ENCODE assay signal across 8 mouse cellular contexts in genomic region chr15:89211716-89212461, GRCm38 (mm10). TPM values are rescaled to one million over a fixed set of nuclear protein-coding genes. Genes with fewer than 3 reads are reported as not detected.
A peak's percentile ranks its signal among the peaks of the same experiment; 100 is the strongest.
DNase-seq lines count a peak whose midpoint lies in the region; ATAC-seq and TF ChIP-seq lines count a peak whose summit lies in the region.

No protein-coding gene starts in this region.

- no peaks in the 10 kb centered on the region for H3K27me3 ChIP-seq in ES-Bruce4 (ENCODE audit: control insufficient read depth, insufficient read depth, low read length, poor library complexity, severe bottlenecking)
- H3K27me3 ChIP-seq in embryonic facial prominence, embryonic 11.5 days (ENCODE audit: control insufficient read depth, insufficient read depth, low read length), result no peaks in the 10 kb centered on the region
- no peaks in the 10 kb centered on the region for H3K27me3 ChIP-seq in heart, postnatal 0 days (ENCODE audit: control insufficient read depth, insufficient read depth, low read length)
- no peaks in the 10 kb centered on the region for H3K27me3 ChIP-seq in limb, embryonic 13.5 days
- no peaks in the 10 kb centered on the region for H3K27me3 ChIP-seq in midbrain, embryonic 13.5 days
- no peaks in the 10 kb centered on the region for H3K27me3 ChIP-seq in stomach, embryonic 16.5 days (ENCODE audit: control insufficient read depth, insufficient read depth, low read length)

- peak; percentile 96 for DNase-seq in heart, adult 11 months
- DNase-seq in heart, adult 8-10 months (ENCODE audit: low spot score), result no peak
- peak; percentile 30 for DNase-seq in embryonic facial prominence, embryonic 11.5 days (ENCODE audit: low spot score)
- DNase-seq in heart, postnatal 0 days (ENCODE audit: low spot score), result peak; percentile 47

- H3K4me1 ChIP-seq in ES-Bruce4 (ENCODE audit: control insufficient read depth, insufficient read depth, low read length), result peaks cover 2% of the 10 kb centered on the region
- H3K4me1 ChIP-seq in embryonic facial prominence, embryonic 11.5 days (ENCODE audit: control insufficient read depth, insufficient read depth, low read length), result no peaks in the 10 kb centered on the region
- H3K4me1 ChIP-seq in heart, postnatal 0 days (ENCODE audit: control insufficient read depth, insufficient read depth), result peaks cover 24% of the 10 kb centered on the region
- H3K4me1 ChIP-seq in limb, embryonic 13.5 days, result peaks cover 19% of the 10 kb centered on the region
- H3K4me1 ChIP-seq in midbrain, embryonic 13.5 days (replicated peaks), result peaks cover 31% of the 10 kb centered on the region
- peaks cover 10% of the 10 kb centered on the region for H3K4me1 ChIP-seq in stomach, embryonic 16.5 days (ENCODE audit: control insufficient read depth, insufficient read depth, low read length)

- ATAC-seq in embryonic facial prominence, embryonic 11.5 days (replicated peaks; ENCODE audit: insufficient number of reproducible peaks, low FRiP score, low TSS enrichment, low read depth), result peak; percentile 66
- peak; percentile 28 for ATAC-seq in heart, postnatal 0 days (ENCODE audit: insufficient read depth, low read depth)
- ATAC-seq in limb, embryonic 13.5 days (ENCODE audit: low FRiP score, low read depth), result peak; percentile 6
- peak; percentile 78 for ATAC-seq in midbrain, embryonic 13.5 days
- peak; percentile 3; the same call in 1 of the 2 replicates for ATAC-seq in stomach, embryonic 16.5 days (ENCODE audit: insufficient read depth, low FRiP score)

- H3K4me2 ChIP-seq in embryonic facial prominence, embryonic 11.5 days (ENCODE audit: low read depth, low read length), result peak overlapping the region; percentile 79
- H3K4me2 ChIP-seq in heart, postnatal 0 days (ENCODE audit: low read depth, low read length), result peak overlapping the region; percentile 91
- peak overlapping the region; percentile 91 for H3K4me2 ChIP-seq in limb, embryonic 13.5 days (replicated peaks)
- peak overlapping the region; percentile 87 for H3K4me2 ChIP-seq in midbrain, embryonic 13.5 days (replicated peaks)
- H3K4me2 ChIP-seq in stomach, embryonic 16.5 days (ENCODE audit: low read depth, low read length), result peak overlapping the region; percentile 92

- peak overlapping the region; percentile 94 for H3K9ac ChIP-seq in ES-Bruce4 (ENCODE audit: low read depth, poor library complexity, severe bottlenecking)
- peak overlapping the region; percentile 94 for H3K9ac ChIP-seq in embryonic facial prominence, embryonic 11.5 days (replicated peaks; ENCODE audit: low read length)
- H3K9ac ChIP-seq in heart, postnatal 0 days (replicated peaks; ENCODE audit: low read depth, low read length), result peak overlapping the region; percentile 99
- peak overlapping the region; percentile 95 for H3K9ac ChIP-seq in limb, embryonic 13.5 days
- H3K9ac ChIP-seq in midbrain, embryonic 13.5 days (replicated peaks), result peak overlapping the region; percentile 97
- H3K9ac ChIP-seq in stomach, embryonic 16.5 days (ENCODE audit: low read length), result peak overlapping the region; percentile 99

- no peak overlapping the region for H3K27ac ChIP-seq in ES-Bruce4 (ENCODE audit: insufficient read depth, low read length)
- peak overlapping the region; percentile 75 for H3K27ac ChIP-seq in embryonic facial prominence, embryonic 11.5 days (replicated peaks; ENCODE audit: low read depth, low read length)
- peak overlapping the region; percentile 96 for H3K27ac ChIP-seq in heart, postnatal 0 days (ENCODE audit: low read depth)
- H3K27ac ChIP-seq in limb, embryonic 13.5 days, result peak overlapping the region; percentile 78; the same call in 1 of the 2 replicates
- H3K27ac ChIP-seq in midbrain, embryonic 13.5 days, result peak overlapping the region; percentile 96
- H3K27ac ChIP-seq in stomach, embryonic 16.5 days (ENCODE audit: low read length), result peak overlapping the region; percentile 71

- peak overlapping the region; percentile 87 for H3K4me3 ChIP-seq in ES-Bruce4 (ENCODE audit: low read depth, low read length)
- peak overlapping the region; percentile 90 for H3K4me3 ChIP-seq in embryonic facial prominence, embryonic 11.5 days (ENCODE audit: low read depth, low read length)
- H3K4me3 ChIP-seq in heart, postnatal 0 days (ENCODE audit: low read depth, low read length), result peak overlapping the region; percentile 100
- peak overlapping the region; percentile 93 for H3K4me3 ChIP-seq in limb, embryonic 13.5 days
- H3K4me3 ChIP-seq in midbrain, embryonic 13.5 days (replicated peaks), result peak overlapping the region; percentile 92
- peak overlapping the region; percentile 95 for H3K4me3 ChIP-seq in stomach, embryonic 16.5 days (replicated peaks; ENCODE audit: low read length)

- no peaks in the 10 kb centered on the region for H3K36me3 ChIP-seq in ES-Bruce4 (ENCODE audit: control insufficient read depth, insufficient read depth, low read length, poor library complexity, severe bottlenecking)
- H3K36me3 ChIP-seq in embryonic facial prominence, embryonic 11.5 days (replicated peaks; ENCODE audit: control insufficient read depth, insufficient read depth, low read depth, low read length), result no peaks in the 10 kb centered on the region
- no peaks in the 10 kb centered on the region for H3K36me3 ChIP-seq in heart, postnatal 0 days (replicated peaks; ENCODE audit: control insufficient read depth, insufficient read depth, low read length)
- peaks cover 16% of the 10 kb centered on the region for H3K36me3 ChIP-seq in limb, embryonic 13.5 days
- peaks cover 16% of the 10 kb centered on the region for H3K36me3 ChIP-seq in midbrain, embryonic 13.5 days
- H3K36me3 ChIP-seq in stomach, embryonic 16.5 days (ENCODE audit: control insufficient read depth, insufficient read depth, low read length), result 0 out of 2 replicates have a peak, but pooled peaks cover 5% of the 10 kb centered on the region

- TF ChIP-seq POLR2A in ES-Bruce4 (IDR thresholded peaks at IDR 0.05; ENCODE audit: insufficient read depth, low read length), result no peak

- H3K9me3 ChIP-seq in ES-Bruce4 (replicated peaks; ENCODE audit: control insufficient read depth, insufficient read depth, low read length, poor library complexity, severe bottlenecking), result no peaks in the 10 kb centered on the region
- H3K9me3 ChIP-seq in embryonic facial prominence, embryonic 11.5 days (replicated peaks; ENCODE audit: control insufficient read depth, low read length), result no peaks in the 10 kb centered on the region
- no peaks in the 10 kb centered on the region for H3K9me3 ChIP-seq in heart, postnatal 0 days (replicated peaks; ENCODE audit: control insufficient read depth, low read length)
- H3K9me3 ChIP-seq in limb, embryonic 13.5 days, result peaks cover 3% of the 10 kb centered on the region
- H3K9me3 ChIP-seq in midbrain, embryonic 13.5 days, result no peaks in the 10 kb centered on the region
- no peaks in the 10 kb centered on the region for H3K9me3 ChIP-seq in stomach, embryonic 16.5 days (replicated peaks; ENCODE audit: control insufficient read depth, low read length)

- TF ChIP-seq EP300 in ES-Bruce4 (IDR thresholded peaks at IDR 0.05; ENCODE audit: insufficient read depth, low read depth, low read length), result no peak
- TF ChIP-seq EP300 in heart, postnatal 0 days (IDR thresholded peaks at IDR 0.05; ENCODE audit: low read depth), result no peak

- 1% methylated on average over 33 of the region's 35 CpGs for WGBS in embryonic facial prominence, embryonic 11.5 days
- WGBS in heart, postnatal 0 days, result 3% methylated on average over 31 of the region's 35 CpGs
- 1% methylated on average over 34 of the region's 35 CpGs for WGBS in limb, embryonic 13.5 days
- 2% methylated on average over 35 of the region's 35 CpGs for WGBS in midbrain, embryonic 13.5 days
- 2% methylated on average over 35 of the region's 35 CpGs for WGBS in stomach, embryonic 16.5 days

- no peak for TF ChIP-seq CTCF in ES-Bruce4 (IDR thresholded peaks at IDR 0.05; ENCODE audit: low read depth, low read length)
- no peak for TF ChIP-seq CTCF in heart, postnatal 0 days (IDR thresholded peaks at IDR 0.05; ENCODE audit: low read depth)

RNA-seq across cellular contexts. Expression of gene Ppp6r2, which starts 0.5 kb away (rescaled TPM):
- 10 to 100 TPM; 82.1 to 87.5 (median 84.7) TPM for total RNA-seq in heart, adult 8-10 months (2022)
- 13.3 and 14.3 TPM in 2 replicates for polyA plus RNA-seq in ES-Bruce4 (2011; ENCODE audit: insufficient read depth, insufficient read length, low read depth, missing spikeins)
- polyA plus RNA-seq in embryonic facial prominence, embryonic 11.5 days (2014; fragmentation: Nextera tagmentation; extraction: Ambion mirVana), result 22.8 and 25.1 TPM in 2 replicates
- 65.1 and 98.4 TPM in 2 replicates for total RNA-seq in heart, postnatal 0 days (2014; rRNA removed; ENCODE audit: low replicate concordance)
- polyA plus RNA-seq in heart, postnatal 0 days (2015; fragmentation: Nextera tagmentation; extraction: Ambion mirVana), result 27.4 and 27.7 TPM in 2 replicates
- polyA plus RNA-seq in limb, embryonic 13.5 days (2015; fragmentation: Nextera tagmentation; extraction: Ambion mirVana), result 31.8 and 36.3 TPM in 2 replicates
- polyA plus RNA-seq in midbrain, embryonic 13.5 days (2015; fragmentation: Nextera tagmentation; extraction: Ambion mirVana), result 75.7 and 86.6 TPM in 2 replicates
- polyA plus RNA-seq in stomach, embryonic 16.5 days (2015; fragmentation: Nextera tagmentation; extraction: Ambion mirVana), result 20.2 and 24.4 TPM in 2 replicates

RNA-seq across cellular contexts. Expression of gene Dennd6b, which starts 15.6 kb away (rescaled TPM):
- 10 to 100 TPM in 2 of 4 experiments, 1 to 10 TPM in 2; 8.8 to 12.9 (median 11.0) TPM for total RNA-seq in heart, adult 8-10 months (2022)
- polyA plus RNA-seq in ES-Bruce4 (2011; ENCODE audit: insufficient read depth, insufficient read length, low read depth, missing spikeins), result 9.1 and 10.0 TPM in 2 replicates
- 14.9 and 18.6 TPM in 2 replicates for polyA plus RNA-seq in embryonic facial prominence, embryonic 11.5 days (2014; fragmentation: Nextera tagmentation; extraction: Ambion mirVana)
- 15.2 and 19.2 TPM in 2 replicates for total RNA-seq in heart, postnatal 0 days (2014; rRNA removed; ENCODE audit: low replicate concordance)
- polyA plus RNA-seq in heart, postnatal 0 days (2015; fragmentation: Nextera tagmentation; extraction: Ambion mirVana), result 14.5 and 14.8 TPM in 2 replicates
- 22.8 and 25.8 TPM in 2 replicates for polyA plus RNA-seq in limb, embryonic 13.5 days (2015; fragmentation: Nextera tagmentation; extraction: Ambion mirVana)
- polyA plus RNA-seq in midbrain, embryonic 13.5 days (2015; fragmentation: Nextera tagmentation; extraction: Ambion mirVana), result 84.0 and 85.3 TPM in 2 replicates
- polyA plus RNA-seq in stomach, embryonic 16.5 days (2015; fragmentation: Nextera tagmentation; extraction: Ambion mirVana), result 13.4 and 15.0 TPM in 2 replicates

RNA-seq across cellular contexts. Expression of gene Plxnb2, which starts 31.3 kb away (rescaled TPM):
- total RNA-seq in heart, adult 8-10 months (2022), result 100 to 1,000 TPM in 2 of 4 experiments, 10 to 100 TPM in 2; 92.5 to 104 (median 99.6) TPM
- polyA plus RNA-seq in ES-Bruce4 (2011; ENCODE audit: insufficient read depth, insufficient read length, low read depth, missing spikeins), result 86.1 and 96.7 TPM in 2 replicates
- 113 and 122 TPM in 2 replicates for polyA plus RNA-seq in embryonic facial prominence, embryonic 11.5 days (2014; fragmentation: Nextera tagmentation; extraction: Ambion mirVana)
- 153 and 199 TPM in 2 replicates for total RNA-seq in heart, postnatal 0 days (2014; rRNA removed; ENCODE audit: low replicate concordance)
- 51.6 and 54.5 TPM in 2 replicates for polyA plus RNA-seq in heart, postnatal 0 days (2015; fragmentation: Nextera tagmentation; extraction: Ambion mirVana)
- 130 and 144 TPM in 2 replicates for polyA plus RNA-seq in limb, embryonic 13.5 days (2015; fragmentation: Nextera tagmentation; extraction: Ambion mirVana)
- 102 and 115 TPM in 2 replicates for polyA plus RNA-seq in midbrain, embryonic 13.5 days (2015; fragmentation: Nextera tagmentation; extraction: Ambion mirVana)
- polyA plus RNA-seq in stomach, embryonic 16.5 days (2015; fragmentation: Nextera tagmentation; extraction: Ambion mirVana), result 153 and 178 TPM in 2 replicates

Comparison
In these comparisons a context has a peak if more than half of its experiments do, and no peak if none do; other contexts are left out.
1. ATAC-seq: peak in every context shown above with its lines; median percentile 78 in midbrain, embryonic 13.5 days; 66 in embryonic facial prominence, embryonic 11.5 days; 28 in heart, postnatal 0 days; 6 in limb, embryonic 13.5 days; 3 in stomach, embryonic 16.5 days.